Mouse (Mus musculus): ENCODE data around the gene Plekhg5.

DNA sequence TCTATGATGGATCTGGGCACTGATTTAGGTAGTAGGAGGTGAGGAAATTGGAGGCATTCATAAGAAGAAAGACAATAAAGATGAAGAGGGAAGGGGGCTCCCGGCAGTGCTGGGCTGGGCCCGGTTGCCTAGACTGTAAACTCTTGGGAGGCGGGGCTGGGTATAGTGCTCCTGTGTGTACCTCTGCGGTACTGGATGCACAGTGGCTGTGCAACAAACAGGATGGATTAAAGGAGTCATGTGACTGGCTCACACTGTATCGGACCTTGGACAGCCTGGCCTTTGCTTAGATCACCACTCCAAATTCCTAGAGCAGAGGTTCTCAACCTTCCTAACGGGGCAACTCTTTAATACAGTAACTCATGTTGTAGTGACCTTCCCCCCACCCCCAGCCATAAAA lies 89.3 kb downstream of the Plekhg5 start:
- no peak for TF ChIP-seq USF1 (IDR thresholded peaks at IDR 0.05; ENCODE audit: low read depth, low read length)
- no peak for TF ChIP-seq MAFK (IDR thresholded peaks at IDR 0.05; ENCODE audit: insufficient replicate concordance, low read length)
- TF ChIP-seq POLR2A (IDR thresholded peaks at IDR 0.05; ENCODE audit: low read depth, low read length), result no peak
- no peak for TF ChIP-seq GABPA (IDR thresholded peaks at IDR 0.05; ENCODE audit: insufficient replicate concordance, low read depth, low read length)
- no peak for TF ChIP-seq MAX (IDR thresholded peaks at IDR 0.05; ENCODE audit: low read length)
- TF ChIP-seq CTCF (conservative IDR thresholded peaks at IDR 0.05 in 1 of 2, IDR thresholded peaks at IDR 0.05 in 1 of 2; ENCODE audit: low read depth in 2 of 2, low read length in 2 of 2), result no peak
- no peak for TF ChIP-seq E2F4 (IDR thresholded peaks at IDR 0.05; ENCODE audit: insufficient replicate concordance, low read depth, low read length)
- TF ChIP-seq EP300 (IDR thresholded peaks at IDR 0.05; ENCODE audit: low read length), result no peak
